Mouse (Mus musculus): ENCODE measurements around the gene Gpr119. TPM values are rescaled to one million over a fixed set of nuclear protein-coding genes. Genes with fewer than 3 reads are reported as not detected.

The Gpr119 gene
- total RNA-seq (2021) = under 1 TPM in 1 of 2 experiments, not detected in 1; 0.20 TPM
- long read RNA-seq, experiment 1 = 0 reads
- long read RNA-seq, experiment 2 = 0 reads

DNA sequence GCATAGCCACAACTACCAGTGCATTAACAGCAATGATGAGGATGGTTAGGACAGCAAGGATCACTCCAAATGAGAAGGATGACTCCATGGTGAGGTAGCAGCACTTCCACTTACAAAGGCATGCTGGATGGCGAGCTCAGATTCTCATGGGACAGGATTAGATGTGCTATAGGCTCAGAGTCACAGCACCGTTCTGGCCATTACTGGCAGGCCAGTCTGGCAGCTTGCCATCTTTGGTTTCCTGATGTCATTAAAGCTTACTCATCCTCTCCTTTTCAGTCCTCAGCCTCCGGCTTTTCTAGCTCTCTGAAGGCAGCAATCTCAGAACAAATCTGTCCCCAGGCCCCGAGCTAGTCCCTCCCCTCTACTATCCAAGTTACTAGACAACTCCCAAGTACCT is at the start of gene Gpr119:
Gene Gpr119 (minus strand): TSS at position 308 of the 400 bp plus-strand sequence.
- peak; percentile 64 to 74 for DNase-seq

GRCm38 (mm10) chrX:48712846-48713245 is 38.6 kb upstream of the Gpr119 start:
- no peak for DNase-seq

GRCm38 (mm10) chrX:48709701-48710100 is 35.4 kb upstream of the Gpr119 start:
- no peak for DNase-seq

DNA sequence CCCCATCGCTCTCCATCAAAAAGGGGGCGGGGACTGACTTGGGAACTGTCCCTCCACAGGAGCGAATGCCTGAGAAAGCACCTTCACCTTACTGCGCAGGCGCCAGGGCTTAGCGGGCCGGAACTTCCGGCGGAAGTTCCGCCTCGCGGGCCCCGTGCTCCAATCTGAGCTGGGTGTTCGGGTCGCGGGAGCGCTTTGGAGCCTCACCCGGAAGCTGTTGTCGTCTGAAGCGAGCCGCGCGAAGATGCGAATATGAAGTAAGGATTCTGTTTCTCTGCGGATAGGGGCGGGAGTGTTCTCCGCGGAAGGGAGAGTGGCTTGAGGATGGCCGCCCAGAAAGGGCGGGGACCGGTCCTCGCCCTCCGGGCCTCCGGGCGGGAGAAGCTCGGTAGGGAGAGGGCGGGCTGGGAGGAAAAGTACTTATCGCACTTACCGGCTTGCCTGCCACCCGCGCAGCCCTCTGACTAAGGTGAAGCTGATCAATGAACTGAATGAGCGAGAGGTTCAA is 20.6 kb upstream of the Gpr119 start, which contains the start of gene Rbmx2:
Gene Rbmx2 (plus strand): TSS at position 141 of the 508 bp plus-strand sequence.
- peak; percentile 90 to 92 for DNase-seq

DNA sequence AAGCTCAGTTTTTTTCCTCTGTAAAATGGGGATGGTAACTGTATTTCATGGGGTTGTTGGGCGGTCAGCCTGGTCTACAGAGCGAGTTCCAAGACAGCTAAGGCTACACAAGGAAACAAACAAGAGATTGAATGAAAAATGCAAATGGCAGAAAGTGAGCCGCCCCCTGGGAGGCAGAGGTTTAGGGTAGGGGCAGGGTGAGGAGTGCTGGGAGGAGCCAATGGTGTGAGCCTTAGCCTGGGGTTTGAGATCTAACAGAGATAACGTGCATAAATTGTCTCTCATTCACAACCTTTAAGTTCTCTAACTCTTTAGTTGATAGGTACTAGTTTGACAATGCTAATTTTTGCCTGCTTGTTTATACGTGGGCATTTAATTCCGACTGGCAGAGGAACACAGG is 20.2 kb upstream of the Gpr119 start:
- peak in 1 of 2 experiments; percentile 2 for DNase-seq

GRCm38 (mm10) chrX:48683857-48684256 is 9.6 kb upstream of the Gpr119 start:
- DNase-seq = no peak

DNA sequence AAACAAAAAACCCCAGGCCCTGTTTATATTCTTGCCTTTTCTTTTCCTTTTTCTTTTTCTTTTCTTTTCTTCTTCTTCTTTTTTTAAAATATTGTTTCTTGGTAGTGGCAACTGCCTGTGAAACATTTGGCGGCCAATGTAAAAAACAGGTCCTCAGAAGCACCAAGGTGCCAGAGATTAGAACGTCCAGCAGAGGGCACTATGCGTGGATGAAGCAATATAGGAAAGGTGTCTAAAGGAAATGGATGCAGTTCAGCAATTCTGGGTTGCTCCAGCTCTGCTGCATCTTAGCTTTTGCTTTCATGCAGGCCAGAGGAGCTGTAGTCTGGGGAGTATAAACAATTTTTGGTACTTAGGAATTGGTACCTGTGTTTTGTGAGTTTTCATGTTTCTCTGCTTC is 9.2 kb upstream of the Gpr119 start:
- DNase-seq = peak; percentile 41 to 48

GRCm38 (mm10) chrX:48671714-48672113 is 2.6 kb downstream of the Gpr119 start:
- DNase-seq = no peak

DNA sequence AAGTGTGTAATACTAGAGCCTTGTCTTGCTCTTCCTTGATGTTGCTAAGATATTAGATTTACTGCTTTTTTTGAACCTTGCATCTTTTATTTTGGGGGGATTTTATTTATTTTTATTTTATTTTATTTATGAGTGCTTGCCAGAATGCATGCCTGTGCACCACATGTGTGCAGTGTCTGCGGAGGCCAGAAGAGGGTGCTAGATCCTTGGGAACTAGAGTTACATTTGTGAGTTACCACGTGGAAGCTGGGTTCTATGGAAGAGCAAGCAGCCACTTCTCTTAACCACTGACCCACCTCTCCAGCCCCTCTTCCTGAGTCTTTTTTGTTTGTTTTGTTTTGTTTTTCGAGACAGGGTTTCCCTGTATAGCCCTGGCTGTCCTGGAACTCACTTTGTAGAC is 4.7 kb downstream of the Gpr119 start:
- no peak for DNase-seq

- no peak for DNase-seq
Measured at GRCm38 (mm10) chrX:48666807-48667206, 7.5 kb downstream of the Gpr119 start.

GRCm38 (mm10) chrX:48644122-48644521 is 30.2 kb downstream of the Gpr119 start:
- peak; percentile 21 to 40 for DNase-seq

GRCm38 (mm10) chrX:48637032-48637431 is 37.2 kb downstream of the Gpr119 start:
- peak in 1 of 2 experiments; percentile 3 for DNase-seq

DNA sequence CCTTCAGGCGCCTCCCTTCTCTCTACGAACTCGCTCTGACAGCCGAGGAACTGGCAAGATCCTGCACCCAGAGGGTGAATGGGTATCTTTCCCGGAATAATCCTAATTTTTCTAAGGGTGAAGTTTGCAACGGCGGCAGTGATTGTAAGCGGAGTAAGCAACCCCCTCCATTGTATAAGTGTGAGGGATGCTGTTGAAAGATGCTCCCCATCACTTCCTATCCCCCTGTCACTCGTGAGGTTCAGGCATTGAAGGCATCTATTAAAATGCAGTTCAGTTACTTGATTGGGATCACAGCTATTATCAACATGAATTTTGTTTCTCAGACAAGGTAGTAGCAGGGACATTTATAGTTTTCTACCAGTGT is 50.2 kb downstream of the Gpr119 start:
- no peak for DNase-seq

- DNase-seq = peak; percentile 76 to 82
Measured at GRCm38 (mm10) chrX:48623379-48624053, 50.8 kb downstream of the Gpr119 start, which contains the start of gene Slc25a14. Gene Slc25a14 (plus strand): TSS chrX:48623413.

DNA sequence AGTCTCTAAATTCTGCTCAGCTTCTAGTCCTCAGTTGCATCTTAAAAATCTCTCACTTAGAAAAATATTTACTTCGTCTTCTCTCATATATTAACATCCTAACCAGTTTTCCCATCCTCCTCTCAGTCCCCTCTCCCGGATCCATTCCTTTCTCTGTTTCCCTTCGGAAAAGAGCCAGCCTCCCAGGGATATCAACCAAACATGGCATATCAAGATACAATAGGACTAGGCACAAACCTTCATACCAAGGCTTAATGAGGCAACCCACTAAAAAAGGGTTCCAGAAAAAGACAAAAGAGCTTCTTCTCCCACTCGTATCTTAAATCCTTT is 51.3 kb downstream of the Gpr119 start:
- no peak for DNase-seq

Small RNA genes within 50 kb of the gene (microRNA-seq; reads per million reads assigned to microRNA genes)
- not detected for gene Gm27828

Other genes starting within 250 kb of the Gpr119 start
- 10 to 100 TPM; 10.9 to 19.1 TPM for gene Elf4, start 211.3 kb downstream of the Gpr119 start, total RNA-seq (2021)
- gene Aifm1, start 160.9 kb downstream of the Gpr119 start, total RNA-seq (2021) = 100 to 1,000 TPM; 163 to 224 TPM
- gene Rab33a, start 155.2 kb downstream of the Gpr119 start, total RNA-seq (2021) = 10 to 100 TPM in 1 of 2 experiments, 1 to 10 TPM in 1; 7.9 to 25.9 TPM
- gene Zfp280c, start 80.0 kb downstream of the Gpr119 start, total RNA-seq (2021) = 10 to 100 TPM; 10.8 to 15.0 TPM
- gene Slc25a14, start 51.1 kb downstream of the Gpr119 start, total RNA-seq (2021) = 10 to 100 TPM; 11.9 to 15.3 TPM
- gene Rbmx2, start 20.5 kb upstream of the Gpr119 start, total RNA-seq (2021) = 1 to 10 TPM; 2.9 to 3.1 TPM
- not detected for gene Gm595, start 203.2 kb upstream of the Gpr119 start, total RNA-seq (2021)